Mouse (Mus musculus) brain, embryonic 14.5 days (tissue): ENCODE data around the gene Gpx3.

Experiments used
- CTCF ChIP-seq: fragments of 200-500 bp; IDR thresholded peaks from 2 replicates; pipeline ENCODE4 v1.5.1; 2012; ENCODE audit warnings: inconsistent platforms, mild to moderate bottlenecking, moderate library complexity, borderline replicate concordance; ENCODE audit not compliant: insufficient read depth, insufficient read length; ENCODE audit errors: extremely low read depth
- POLR2A ChIP-seq: fragments of 200-500 bp; IDR thresholded peaks from 2 replicates; pipeline ENCODE4 v1.6.1; 2012; ENCODE audit warnings: mild to moderate bottlenecking, inconsistent platforms, borderline replicate concordance; ENCODE audit not compliant: poor library complexity, insufficient read depth, insufficient read length, severe bottlenecking; ENCODE audit errors: extremely low read depth

DNA sequence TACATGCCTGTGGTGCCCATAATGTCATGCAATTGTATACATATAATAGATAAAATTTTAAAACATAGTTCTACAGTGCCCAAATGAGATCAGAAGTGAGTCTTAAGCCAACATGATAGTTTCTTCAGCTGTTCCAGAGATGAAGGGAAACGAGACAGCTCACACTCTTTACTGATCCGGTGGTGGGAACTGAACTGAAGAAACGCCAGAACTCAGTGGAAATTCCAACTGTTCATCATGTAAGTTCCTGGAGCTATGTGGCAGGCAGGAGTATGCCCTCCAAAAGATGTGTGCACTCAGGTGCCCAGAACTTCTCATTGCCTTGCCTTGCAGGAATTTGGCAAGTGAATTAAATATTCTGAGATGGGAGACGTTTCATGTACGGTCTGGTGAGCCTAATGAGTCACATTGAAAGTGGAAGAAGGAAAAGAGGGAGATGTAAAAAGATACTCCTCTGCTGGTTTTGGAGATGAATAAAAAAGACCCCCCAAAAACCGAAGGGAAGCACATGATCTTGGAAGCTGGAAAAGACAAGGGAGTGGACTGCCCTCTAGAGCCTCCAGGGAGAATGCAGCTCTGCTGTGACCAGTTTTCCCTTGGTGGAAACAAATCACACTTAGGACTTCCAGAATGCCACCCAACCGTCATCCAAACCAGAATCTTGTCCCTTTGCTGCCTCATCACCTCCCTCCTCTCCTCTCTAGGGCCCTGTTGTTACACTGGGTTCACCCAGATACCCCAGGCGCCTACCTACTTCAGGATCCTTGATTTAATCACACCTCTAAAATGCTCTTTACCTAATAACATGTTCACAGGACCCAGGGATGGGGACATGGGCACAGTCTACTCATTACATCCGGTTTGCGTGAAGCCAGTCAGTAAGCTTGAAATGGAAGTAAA is 39.4 kb upstream of the Gpx3 start:
- TF ChIP-seq CTCF (peak; percentile 86), POLR2A (no peak)
